Mouse (Mus musculus) bone marrow macrophage, adult 2 months (primary cell): ENCODE data around the gene Plekha3. TPM values are rescaled to one million over a fixed set of nuclear protein-coding genes. Genes with fewer than 3 reads are reported as not detected.

Source experiments
- H3K27ac ChIP-seq: 2 replicates; pipeline ENCODE4 v1.5.1; 2012; ENCODE audit warnings: low read depth, low read length; ENCODE audit not compliant: insufficient read depth
- H3K4me1 ChIP-seq: 2 replicates; pipeline ENCODE4 v1.6.1; 2012; ENCODE audit warnings: low read length; ENCODE audit not compliant: control insufficient read depth, insufficient read depth
- H3K4me3 ChIP-seq: 2 replicates; pipeline ENCODE4 v1.5.1; 2012; ENCODE audit warnings: mild to moderate bottlenecking, low read length, moderate library complexity; ENCODE audit not compliant: insufficient read depth
- CTCF ChIP-seq: IDR thresholded peaks from 2 replicates; pipeline ENCODE4 v1.5.1; 2012; ENCODE audit warnings: low read depth, mild to moderate bottlenecking, low read length, moderate library complexity
- POLR2A ChIP-seq: IDR thresholded peaks from 2 replicates; pipeline ENCODE4 v1.6.1; 2012; ENCODE audit warnings: mild to moderate bottlenecking, low read depth, low read length, borderline replicate concordance
- polyA plus RNA-seq: library from polyadenylated mRNA; stranded (reverse); fragments of >200 nt; gene quantifications from 2 replicates; pipeline ENCODE4 v1.2.4, GENCODE M21; 2012; ENCODE audit not compliant: missing spikeins, insufficient read depth, insufficient read length

Plekha3 gene
- polyA plus RNA-seq, 1 experiment: 21.5 TPM

DNA sequence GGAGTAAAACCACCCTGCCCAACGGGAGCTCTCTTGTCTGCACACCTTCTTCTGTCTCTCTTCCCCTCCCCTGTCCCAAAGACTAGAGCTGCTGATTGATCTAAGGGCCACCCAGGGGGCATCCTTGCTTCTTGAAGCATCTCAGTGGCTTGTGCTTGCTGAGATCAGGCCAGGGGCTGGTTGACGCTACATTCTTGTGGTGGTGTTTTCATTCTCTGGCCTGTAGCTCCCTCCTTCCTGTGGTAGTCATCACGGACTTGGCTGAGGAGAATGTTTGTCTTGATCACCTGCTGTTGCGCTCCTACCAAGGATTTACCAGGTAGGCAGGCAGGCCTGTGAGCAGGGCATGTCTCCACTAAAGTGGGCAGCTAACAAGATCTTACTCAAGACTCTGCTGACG lies 27.7 kb downstream of the Plekha3 start:
- no peak overlapping the region for H3K4me3 ChIP-seq
- no peak overlapping the region for H3K27ac ChIP-seq
- peaks cover 6% of the 10 kb centered on the region for H3K4me1 ChIP-seq
- TF ChIP-seq CTCF: no peak

DNA sequence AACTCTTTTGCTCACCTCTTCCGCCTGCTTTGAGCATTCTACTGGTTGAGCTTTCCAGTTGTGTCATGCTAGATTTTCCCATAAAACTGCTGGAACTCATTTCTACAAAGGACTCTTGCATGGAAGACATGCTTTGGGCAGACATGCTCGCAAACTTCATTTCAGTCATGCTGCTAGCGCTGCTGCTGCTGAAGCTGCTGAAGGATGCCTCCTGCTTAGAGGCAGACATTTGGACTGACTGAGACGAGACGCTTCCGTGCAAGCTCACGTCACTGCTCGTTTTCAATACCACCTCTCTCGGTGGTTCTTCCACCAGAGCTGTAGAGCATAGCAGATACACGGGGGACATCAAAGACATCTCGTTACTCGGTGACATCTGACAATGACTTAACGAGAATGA lies 30.6 kb downstream of the Plekha3 start:
- Histone ChIP-seq H3K4me3 (no peak overlapping the region), H3K4me1 (no peaks in the 10 kb centered on the region), H3K27ac (no peak overlapping the region)
- TF ChIP-seq POLR2A (no peak), CTCF (no peak)

DNA sequence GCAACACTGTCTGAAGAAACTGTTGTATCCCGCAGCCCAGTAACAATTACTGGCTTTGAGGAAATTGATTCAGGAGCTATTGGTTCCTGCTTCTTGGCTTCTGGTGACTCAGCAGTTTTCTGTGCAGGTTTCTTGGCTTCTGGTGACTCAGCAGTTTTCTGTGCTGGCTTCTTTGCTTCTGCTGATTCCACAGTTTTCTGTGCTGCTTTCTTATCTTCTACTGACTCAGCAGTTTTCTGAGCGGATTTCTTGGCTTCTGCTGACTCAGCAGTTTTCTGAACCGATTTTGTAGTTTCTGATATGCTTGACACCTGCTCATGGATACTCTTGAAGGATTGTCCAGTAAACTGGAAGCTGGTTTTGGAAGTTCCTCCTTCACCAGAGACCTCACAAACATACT lies 33.4 kb downstream of the Plekha3 start:
- no peak for TF ChIP-seq CTCF
- no peak for TF ChIP-seq POLR2A
- no peaks in the 10 kb centered on the region for H3K4me1 ChIP-seq
- H3K27ac ChIP-seq: no peak overlapping the region
- no peak overlapping the region for H3K4me3 ChIP-seq

DNA sequence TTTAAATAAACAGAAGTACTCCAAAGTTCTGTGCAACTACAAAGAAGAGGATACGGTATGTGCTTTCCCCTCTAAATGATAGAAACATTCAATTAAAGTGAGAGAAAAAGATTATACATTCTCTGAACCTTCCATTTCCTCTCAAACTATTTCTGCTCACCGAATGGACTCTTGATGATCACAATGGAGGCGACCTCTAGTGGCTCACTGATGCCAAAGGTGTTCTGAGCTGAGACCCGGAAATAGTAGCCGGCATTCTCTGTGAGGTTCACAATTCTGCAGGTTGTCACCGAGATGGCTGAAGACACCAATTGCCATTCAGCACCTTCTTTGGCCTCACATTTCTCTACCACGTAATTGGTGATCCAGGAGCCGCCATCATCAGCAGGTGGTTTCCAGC lies 39.9 kb downstream of the Plekha3 start:
- Histone ChIP-seq H3K4me3 (no peak overlapping the region), H3K4me1 (no peaks in the 10 kb centered on the region), H3K27ac (no peak overlapping the region)
- TF ChIP-seq CTCF: no peak
- no peak for TF ChIP-seq POLR2A

DNA sequence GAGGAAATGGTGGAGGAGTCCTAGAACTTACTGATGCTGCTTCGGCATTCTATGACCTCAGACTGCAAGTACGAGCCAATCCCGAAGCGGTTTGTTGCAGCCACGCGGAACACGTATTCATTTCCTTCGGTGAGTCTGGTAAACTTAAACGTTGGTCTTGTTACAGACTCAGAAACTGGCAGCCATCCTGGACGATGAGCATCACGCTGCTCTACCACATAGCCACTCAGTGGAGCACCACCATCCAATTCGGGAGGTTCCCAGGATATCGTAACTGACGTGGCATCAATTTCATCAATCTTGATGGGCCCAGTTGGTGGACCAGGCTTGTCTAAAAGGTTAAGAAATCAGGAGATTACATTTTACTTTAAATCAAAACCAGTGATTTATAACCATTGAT lies 44.6 kb downstream of the Plekha3 start:
- TF ChIP-seq CTCF (no peak), POLR2A (no peak)
- H3K4me3 ChIP-seq: no peak overlapping the region
- no peaks in the 10 kb centered on the region for H3K4me1 ChIP-seq
- H3K27ac ChIP-seq: no peak overlapping the region

Other genes starting within 250 kb of the Plekha3 start
- gene Prkra, start 27.3 kb upstream of the Plekha3 start, polyA plus RNA-seq: 41.1 and 49.4 TPM in 2 replicates
- 0.84 and 0.97 TPM in 2 replicates for gene Pjvk, start 26.8 kb upstream of the Plekha3 start, polyA plus RNA-seq
- gene Fkbp7, start 2.2 kb upstream of the Plekha3 start, polyA plus RNA-seq: 8.0 and 10.2 TPM in 2 replicates